Mouse (Mus musculus): ENCODE results near the gene Tsc1. TPM values are rescaled to one million over a fixed set of nuclear protein-coding genes. Genes with fewer than 3 reads are reported as not detected.

Tsc1 gene
- total and polyA plus RNA-seq, 2 experiments from 2014 or later = 20.0 to 42.3 TPM

DNA sequence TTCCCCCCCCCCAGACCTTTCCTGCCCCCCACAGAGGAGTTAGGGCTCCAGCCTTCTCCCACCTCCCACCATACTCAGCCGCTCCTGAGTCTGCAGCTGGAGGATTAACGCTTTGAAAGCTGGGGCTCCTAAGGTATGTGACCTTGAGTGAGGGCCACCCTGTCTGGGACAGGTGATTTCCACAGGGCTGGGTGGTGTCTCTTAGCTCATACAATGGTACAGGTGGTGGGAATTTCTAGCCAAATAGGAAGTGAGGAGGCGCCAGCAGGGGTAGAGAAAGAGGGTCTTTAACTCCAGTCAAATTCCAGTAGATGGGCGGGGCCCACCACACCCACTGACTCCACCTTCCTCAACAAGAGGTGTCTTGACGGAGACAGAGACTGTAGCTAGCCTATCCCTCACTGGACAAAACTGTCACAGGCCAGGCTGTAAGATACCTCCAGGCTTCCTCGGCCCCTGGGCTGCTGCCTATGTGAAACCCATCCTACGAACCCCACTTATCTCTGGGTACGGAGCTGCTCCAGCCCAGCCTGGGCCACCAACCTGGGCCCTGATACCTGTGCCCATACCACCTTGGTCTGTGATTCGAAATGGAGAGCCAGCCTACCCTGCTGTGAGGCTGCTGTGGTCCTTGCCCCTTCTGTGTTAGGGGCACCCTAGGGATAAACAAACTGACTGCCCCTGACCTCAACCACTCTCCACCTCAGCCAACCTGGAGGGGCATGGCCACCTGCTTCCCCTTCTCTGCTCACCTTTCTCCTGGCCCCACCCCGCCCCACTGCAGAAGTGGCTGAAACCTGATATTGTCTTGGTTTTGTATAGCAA lies 33.5 kb upstream of the Tsc1 start:
- Histone ChIP-seq H3K27ac (no peak overlapping the region), H3K4me1 (ENCODE audit: insufficient read depth, low read length) (no peaks in the 10 kb centered on the region), H3K4me3 (ENCODE audit: low read length) (no peak overlapping the region), H3K36me3 (ENCODE audit: insufficient read depth, low read length) (no peaks in the 10 kb centered on the region), H3K9ac (replicated peaks; ENCODE audit: low read length) (no peak overlapping the region), H3K27me3 (ENCODE audit: insufficient read depth, low read length) (no peaks in the 10 kb centered on the region), H3K4me2 (ENCODE audit: low read depth, low read length) (no peak overlapping the region), H3K9me3 (ENCODE audit: low read length) (no peaks in the 10 kb centered on the region)
- no peak for ATAC-seq
- 52% methylated on average over 10 of the region's 10 CpGs for WGBS
- DNase-seq (ENCODE audit: low spot score) = no peak
- no peak for TF ChIP-seq CTCF (IDR thresholded peaks at IDR 0.05; ENCODE audit: low read depth)

DNA sequence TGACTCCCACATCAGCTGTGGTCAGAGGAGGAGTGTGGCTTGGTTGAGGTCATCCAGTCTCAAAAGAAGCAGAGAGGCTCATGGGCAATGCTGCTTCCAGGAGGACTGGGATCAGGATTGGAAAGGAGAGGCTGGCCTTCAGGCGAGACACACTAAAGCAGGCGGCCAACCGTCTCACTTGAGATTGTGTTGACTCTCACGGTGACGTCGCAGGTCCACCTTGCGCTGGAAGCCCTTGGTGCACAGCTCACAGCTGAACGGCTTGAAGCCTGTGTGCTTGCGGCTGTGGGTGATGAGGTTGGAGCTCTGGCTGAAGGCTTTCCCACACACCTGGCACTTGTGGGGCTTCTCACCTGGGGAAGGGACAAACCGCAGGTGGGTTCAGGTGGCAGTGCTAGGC lies 31.2 kb upstream of the Tsc1 start:
- Histone ChIP-seq H3K9me3 (ENCODE audit: low read length) (no peaks in the 10 kb centered on the region), H3K4me3 (ENCODE audit: low read length) (no peak overlapping the region), H3K4me1 (ENCODE audit: insufficient read depth, low read length) (no peaks in the 10 kb centered on the region), H3K36me3 (ENCODE audit: insufficient read depth, low read length) (no peaks in the 10 kb centered on the region), H3K27me3 (ENCODE audit: insufficient read depth, low read length) (no peaks in the 10 kb centered on the region; the same call in 1 of the 2 replicates), H3K9ac (replicated peaks; ENCODE audit: low read length) (no peak overlapping the region), H3K4me2 (ENCODE audit: low read depth, low read length) (no peak overlapping the region), H3K27ac (no peak overlapping the region)
- DNase-seq (ENCODE audit: low spot score) (no peak), ATAC-seq (no peak)
- WGBS = 88% methylated on average over 10 of the region's 10 CpGs
- TF ChIP-seq CTCF (IDR thresholded peaks at IDR 0.05; ENCODE audit: low read depth) = no peak

DNA sequence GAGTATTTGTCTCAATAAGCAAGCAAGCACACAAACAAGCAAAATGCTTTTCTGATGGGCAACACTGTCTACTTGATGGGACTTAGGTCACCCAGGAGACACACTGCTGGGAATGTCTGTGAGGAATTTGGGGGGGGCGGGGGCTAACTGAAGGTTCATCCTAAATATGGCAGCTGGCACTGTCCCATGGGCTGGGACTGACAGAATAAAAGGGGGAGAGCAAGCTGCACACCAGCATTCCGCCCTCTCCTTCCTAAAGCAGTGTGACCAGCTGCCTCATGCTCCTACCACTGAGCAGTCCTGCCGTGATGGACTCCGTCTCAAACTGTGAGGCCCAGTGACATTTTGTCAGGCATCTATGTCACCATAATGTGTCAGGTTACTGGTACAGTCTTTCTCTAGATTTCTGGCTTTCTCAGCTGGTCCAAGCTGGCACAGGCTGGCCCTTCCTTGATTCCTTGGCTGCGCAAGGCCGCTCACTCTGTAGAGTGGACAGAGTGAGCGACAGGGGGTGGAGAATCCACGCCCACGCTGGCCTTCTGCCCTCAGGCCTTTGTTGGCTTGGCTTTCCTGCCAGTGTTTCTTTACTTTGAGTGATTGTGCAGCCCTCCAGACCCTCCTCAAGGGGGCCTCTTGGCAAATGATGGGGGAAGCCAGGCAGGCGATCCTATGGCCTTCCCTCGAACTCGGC lies 30.2 kb upstream of the Tsc1 start:
- Histone ChIP-seq H3K27ac (no peak overlapping the region), H3K4me3 (ENCODE audit: low read length) (no peak overlapping the region), H3K9me3 (ENCODE audit: low read length) (no peaks in the 10 kb centered on the region), H3K4me2 (ENCODE audit: low read depth, low read length) (no peak overlapping the region), H3K9ac (replicated peaks; ENCODE audit: low read length) (no peak overlapping the region), H3K4me1 (ENCODE audit: insufficient read depth, low read length) (no peaks in the 10 kb centered on the region), H3K27me3 (ENCODE audit: insufficient read depth, low read length) (no peaks in the 10 kb centered on the region; the same call in 1 of the 2 replicates), H3K36me3 (ENCODE audit: insufficient read depth, low read length) (no peaks in the 10 kb centered on the region)
- WGBS = 37% methylated on average over 12 of the region's 12 CpGs
- TF ChIP-seq CTCF (IDR thresholded peaks at IDR 0.05; ENCODE audit: low read depth) = no peak
- DNase-seq (ENCODE audit: low spot score) (peak; percentile 49), ATAC-seq (peak; percentile 63)

DNA sequence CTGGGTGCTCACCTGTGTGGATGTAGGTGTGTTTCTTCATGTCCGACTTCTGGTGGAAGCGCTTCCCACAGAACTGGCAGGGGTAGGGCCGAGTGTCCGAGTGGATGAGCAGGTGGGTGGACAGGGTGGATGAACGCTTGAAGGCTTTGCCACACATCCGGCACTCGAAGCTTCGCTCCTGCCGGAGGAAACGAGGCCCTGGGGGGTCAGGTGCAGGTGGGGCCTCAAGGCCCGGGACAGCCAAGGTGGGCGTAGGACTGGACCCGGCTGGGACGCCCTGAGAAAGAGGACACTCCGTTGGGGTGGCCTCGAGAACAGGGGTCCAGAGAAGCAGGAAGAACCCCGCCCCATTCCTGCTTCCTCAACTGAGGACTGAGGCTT lies 29.6 kb upstream of the Tsc1 start:
- Histone ChIP-seq H3K4me3 (ENCODE audit: low read length) (no peak overlapping the region), H3K4me2 (ENCODE audit: low read depth, low read length) (no peak overlapping the region), H3K4me1 (ENCODE audit: insufficient read depth, low read length) (no peaks in the 10 kb centered on the region), H3K27me3 (ENCODE audit: insufficient read depth, low read length) (no peaks in the 10 kb centered on the region; the same call in 1 of the 2 replicates), H3K27ac (no peak overlapping the region), H3K36me3 (ENCODE audit: insufficient read depth, low read length) (no peaks in the 10 kb centered on the region), H3K9ac (replicated peaks; ENCODE audit: low read length) (no peak overlapping the region), H3K9me3 (ENCODE audit: low read length) (no peaks in the 10 kb centered on the region)
- 85% methylated on average over 17 of the region's 17 CpGs for WGBS
- ATAC-seq (no peak), DNase-seq (ENCODE audit: low spot score) (no peak)
- TF ChIP-seq CTCF (IDR thresholded peaks at IDR 0.05; ENCODE audit: low read depth) = no peak

GRCm38 (mm10) chr2:28612436-28613063 lies 28.5 kb upstream of the Tsc1 start:
- no peaks in the 10 kb centered on the region for H3K36me3 ChIP-seq (ENCODE audit: insufficient read depth, low read length)
- WGBS = 67% methylated on average over 10 of the region's 10 CpGs
- no peak overlapping the region for H3K4me3 ChIP-seq (ENCODE audit: low read length)
- no peak overlapping the region for H3K27ac ChIP-seq
- no peaks in the 10 kb centered on the region for H3K4me1 ChIP-seq (ENCODE audit: insufficient read depth, low read length)
- H3K9me3 ChIP-seq (ENCODE audit: low read length) = no peaks in the 10 kb centered on the region
- no peak for TF ChIP-seq CTCF (IDR thresholded peaks at IDR 0.05; ENCODE audit: low read depth)
- H3K4me2 ChIP-seq (ENCODE audit: low read depth, low read length) = no peak overlapping the region
- H3K9ac ChIP-seq (replicated peaks; ENCODE audit: low read length) = no peak overlapping the region
- ATAC-seq (no peak), DNase-seq (ENCODE audit: low spot score) (no peak)
- H3K27me3 ChIP-seq (ENCODE audit: insufficient read depth, low read length) = no peaks in the 10 kb centered on the region; the same call in 1 of the 2 replicates

- no peak overlapping the region for H3K27ac ChIP-seq
- H3K9ac ChIP-seq (replicated peaks; ENCODE audit: low read length) = no peak overlapping the region
- H3K36me3 ChIP-seq (ENCODE audit: insufficient read depth, low read length) = no peaks in the 10 kb centered on the region
- no peak overlapping the region for H3K4me3 ChIP-seq (ENCODE audit: low read length)
- ATAC-seq = no peak
- H3K4me1 ChIP-seq (ENCODE audit: insufficient read depth, low read length) = no peaks in the 10 kb centered on the region
- H3K4me2 ChIP-seq (ENCODE audit: low read depth, low read length) = no peak overlapping the region
- 85% methylated on average over 10 of the region's 10 CpGs for WGBS
- H3K9me3 ChIP-seq (ENCODE audit: low read length) = no peaks in the 10 kb centered on the region
- no peak for DNase-seq (ENCODE audit: low spot score)
- H3K27me3 ChIP-seq (ENCODE audit: insufficient read depth, low read length) = no peaks in the 10 kb centered on the region; the same call in 1 of the 2 replicates
- no peak for TF ChIP-seq CTCF (IDR thresholded peaks at IDR 0.05; ENCODE audit: low read depth)
Measured at GRCm38 (mm10) chr2:28613599-28613998, 27.4 kb upstream of the Tsc1 start.
